Mouse (Mus musculus) midbrain, postnatal 0 days (tissue): ENCODE data around the gene Acly. TPM values are rescaled to one million over a fixed set of nuclear protein-coding genes. Genes with fewer than 3 reads are reported as not detected.
A peak's percentile ranks its signal among the peaks of the same experiment; 100 is the strongest.

ENCODE experiments used
- ATAC-seq: fragments of 200-750 bp; cut with Nextera tagmentation; 2 replicates; pipeline ENCODE4 v1.8.0; 2017; ENCODE audit warnings: moderate number of reproducible peaks, mild to moderate bottlenecking, moderate TSS enrichment, moderate library complexity; ENCODE audit not compliant: low FRiP score
- DNase-seq: peaks from one replicate; pipeline ENCODE4 v3.0.0-alpha.2; 2015; ENCODE audit warnings: low spot score
- H3K27ac ChIP-seq: fragments of 300-500 bp; sonication (generic); 2 replicates; pipeline ENCODE4 v1.5.1; 2014; ENCODE audit warnings: low read depth, mild to moderate bottlenecking, low read length, mixed read lengths
- H3K27me3 ChIP-seq: fragments of 300-500 bp; sonication (generic); 2 replicates; pipeline ENCODE4 v1.6.1; 2014; ENCODE audit warnings: low read length, control low read depth, mixed read lengths; ENCODE audit not compliant: insufficient read depth
- H3K36me3 ChIP-seq: fragments of 300-500 bp; sonication (generic); 2 replicates; pipeline ENCODE4 v1.6.1; 2014; ENCODE audit warnings: low read length, control low read depth, mixed read lengths; ENCODE audit not compliant: insufficient read depth
- H3K4me1 ChIP-seq: fragments of 300-500 bp; sonication (generic); 2 replicates; pipeline ENCODE4 v1.6.1; 2014; ENCODE audit warnings: mild to moderate bottlenecking, control low read depth, antibody characterized with exemption, low read length, mixed read lengths; ENCODE audit not compliant: insufficient read depth
- H3K4me2 ChIP-seq: fragments of 300-500 bp; sonication (generic); 2 replicates; pipeline ENCODE4 v1.6.1; 2014; ENCODE audit warnings: low read depth, mild to moderate bottlenecking, low read length, mixed read lengths; ENCODE audit not compliant: poor library complexity, severe bottlenecking
- H3K4me3 ChIP-seq: fragments of 300-500 bp; sonication (generic); 2 replicates; pipeline ENCODE4 v1.5.1; 2014; ENCODE audit warnings: low read depth, mild to moderate bottlenecking, low read length, moderate library complexity
- H3K9ac ChIP-seq: fragments of 300-500 bp; sonication (generic); replicated peaks from 2 replicates; pipeline ENCODE4 v1.6.1; 2014; ENCODE audit warnings: mild to moderate bottlenecking, low read length, moderate library complexity, mixed read lengths; ENCODE audit not compliant: poor library complexity, severe bottlenecking
- H3K9me3 ChIP-seq: fragments of 300-500 bp; sonication (generic); 2 replicates; pipeline ENCODE4 v1.6.1; 2016; ENCODE audit warnings: low read length, control low read depth
- CTCF ChIP-seq: IDR thresholded peaks from 2 replicates; pipeline ENCODE4 v1.5.1; 2016; ENCODE audit warnings: antibody characterized with exemption, mild to moderate bottlenecking
- WGBS: fragments of 180-500 bp; shearing (Covaris S2); extraction: QIAGEN DNeasy Blood & Tissue Kit; methylation state at CpG from one replicate; pipeline ENCODE4 v1.1.7; 2014; 5-methylcytosine and 5-hydroxymethylcytosine counted together
- polyA plus RNA-seq: library from polyadenylated mRNA; unstranded; fragments of >200 nt; fragmentation: Nextera tagmentation; extraction: Ambion mirVana; gene quantifications from 2 replicates; pipeline ENCODE4 v1.2.1, GENCODE M21; 2015
- total RNA-seq: library from RNA; depleted of rRNA; stranded (reverse); fragments of >200 nt; gene quantifications from 2 replicates; pipeline ENCODE4 v1.2.3, GENCODE M21; 2014; rRNA removed

Gene Acly
- total RNA-seq (207 and 228 TPM in 2 replicates), polyA plus RNA-seq (116 and 120 TPM in 2 replicates)

DNA sequence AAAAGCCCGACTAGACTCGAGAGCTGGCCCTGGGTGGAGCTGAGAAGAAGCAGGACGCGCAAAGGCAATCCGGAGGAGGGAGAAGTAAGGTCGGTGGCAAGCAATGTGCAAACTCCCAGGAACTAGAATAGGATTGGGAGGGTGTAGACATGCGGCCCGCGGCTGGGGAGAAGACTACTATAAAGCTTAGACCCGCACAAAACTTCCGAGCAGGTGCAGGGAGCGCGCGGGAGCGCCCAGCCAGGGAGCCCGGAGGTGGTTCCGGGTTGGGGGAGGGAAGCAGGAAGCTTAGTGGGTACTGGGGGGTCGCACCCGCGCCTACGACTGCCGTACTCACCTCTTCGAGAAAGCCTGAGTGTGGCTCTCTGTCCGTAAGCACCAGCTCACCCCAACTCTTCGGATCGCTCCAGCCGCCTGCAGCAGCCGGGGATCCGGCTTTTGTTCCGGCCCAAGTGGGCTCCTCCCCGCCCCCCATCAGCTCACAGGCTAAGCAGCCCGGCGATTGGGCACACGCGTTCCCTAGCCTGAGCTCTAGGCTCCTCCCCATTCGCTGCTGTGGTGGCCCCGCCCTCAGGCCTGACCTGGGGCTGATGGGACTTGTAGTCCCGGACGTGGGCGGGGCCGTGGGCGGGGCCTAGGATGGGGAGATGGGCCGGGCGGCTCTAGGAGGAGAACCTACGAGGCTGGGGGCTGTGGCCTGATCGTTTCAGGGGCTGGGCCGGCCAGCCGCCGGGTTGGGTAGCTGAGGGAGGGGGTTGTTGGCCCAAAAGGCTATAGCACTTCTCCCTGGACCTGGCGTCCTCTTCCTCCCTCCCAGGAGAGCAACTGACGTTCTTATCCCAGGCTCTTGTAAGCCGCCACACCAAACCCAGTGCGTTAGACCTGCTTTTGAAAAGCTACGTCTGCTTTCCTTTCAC lies at the start of gene Acly:
Gene Acly, minus strand, starts transcription at position 543 of the 917 bp plus-strand sequence.
- H3K27ac ChIP-seq: peak within 1 kb of the TSS; percentile 79
- ATAC-seq: peak; percentile 99
- peaks cover 20% of the 10 kb centered on the region for H3K4me1 ChIP-seq
- TF ChIP-seq CTCF: no peak; the same call in 1 of the 2 replicates
- under 1% methylated on average over 50 of the region's 54 CpGs for WGBS
- H3K27me3 ChIP-seq: no peaks in the 10 kb centered on the region
- no peaks in the 10 kb centered on the region for H3K9me3 ChIP-seq
- H3K4me3 ChIP-seq: peak within 1 kb of the TSS; percentile 54
- peak; percentile 100 for DNase-seq
- peak within 1 kb of the TSS; percentile 73 for H3K9ac ChIP-seq
- peaks cover 7% of the 10 kb centered on the region for H3K36me3 ChIP-seq
- peak within 1 kb of the TSS; percentile 79 for H3K4me2 ChIP-seq

DNA sequence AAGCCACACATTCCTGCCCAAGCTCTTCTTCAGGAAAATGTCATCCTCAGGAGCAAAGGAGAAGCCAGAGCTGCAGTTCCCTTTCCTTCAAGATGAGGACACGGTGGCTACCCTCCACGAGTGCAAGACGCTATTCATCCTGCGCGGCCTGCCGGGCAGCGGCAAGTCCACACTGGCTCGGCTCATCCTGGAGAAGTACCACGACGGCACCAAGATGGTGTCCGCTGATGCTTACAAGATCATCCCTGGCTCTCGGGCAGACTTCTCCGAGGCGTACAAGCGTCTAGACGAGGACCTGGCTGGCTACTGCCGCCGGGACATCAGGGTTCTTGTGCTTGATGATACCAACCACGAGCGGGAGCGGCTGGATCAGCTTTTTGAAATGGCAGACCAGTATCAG lies 48.5 kb upstream of the Acly start:
- 77% methylated on average over 21 of the region's 21 CpGs for WGBS
- H3K4me3 ChIP-seq: no peak overlapping the region

GRCm38 (mm10) chr11:100575484-100575855 lies 47.7 kb upstream of the Acly start:
- 28% methylated on average over 2 of the region's 2 CpGs for WGBS
- Histone ChIP-seq H3K27ac (peak overlapping the region; percentile 62), H3K4me3 (peak overlapping the region; percentile 60), H3K27me3 (no peaks in the 10 kb centered on the region), H3K4me1 (peaks cover 6% of the 10 kb centered on the region), H3K4me2 (peak overlapping the region; percentile 82), H3K36me3 (peaks cover 14% of the 10 kb centered on the region; the same call in 1 of the 2 replicates), H3K9ac (peak overlapping the region; percentile 62), H3K9me3 (no peaks in the 10 kb centered on the region)
- no peak for TF ChIP-seq CTCF
- no peak for DNase-seq
- ATAC-seq: no peak

More for the DNA sequence above, 48.5 kb upstream of the Acly start:
- Histone ChIP-seq H3K9ac (no peak overlapping the region), H3K27me3 (no peaks in the 10 kb centered on the region), H3K4me2 (peak overlapping the region; percentile 82), H3K9me3 (no peaks in the 10 kb centered on the region), H3K27ac (no peak overlapping the region; the same call in 1 of the 2 replicates), H3K36me3 (peaks cover 20% of the 10 kb centered on the region), H3K4me1 (peaks cover 6% of the 10 kb centered on the region)
- ATAC-seq (no peak), DNase-seq (no peak)
- no peak for TF ChIP-seq CTCF

- 2% methylated on average over 47 of the region's 47 CpGs for WGBS
- Histone ChIP-seq H3K9me3 (no peaks in the 10 kb centered on the region), H3K4me2 (peak within 1 kb of the TSS; percentile 82), H3K27me3 (no peaks in the 10 kb centered on the region), H3K4me1 (peaks cover 6% of the 10 kb centered on the region), H3K27ac (peak within 1 kb of the TSS; percentile 62), H3K36me3 (peaks cover 11% of the 10 kb centered on the region; the same call in 1 of the 2 replicates), H3K4me3 (peak within 1 kb of the TSS; percentile 60), H3K9ac (peak within 1 kb of the TSS; percentile 62)
- DNase-seq (peak; percentile 67), ATAC-seq (0 out of 2 replicates have a peak, but pooled peaks have one; percentile 35)
- peak; percentile 47 for TF ChIP-seq CTCF
Observed at GRCm38 (mm10) chr11:100574708-100575483, 47.1 kb upstream of the Acly start, which contains the start of gene Cnp. Cnp (plus strand) TSS chr11:100574904.

GRCm38 (mm10) chr11:100574188-100574587 lies 46.4 kb upstream of the Acly start:
- H3K4me1 ChIP-seq: peaks cover 6% of the 10 kb centered on the region
- no peak for TF ChIP-seq CTCF
- H3K9me3 ChIP-seq: no peaks in the 10 kb centered on the region
- peak overlapping the region; percentile 60; the same call in 1 of the 2 replicates for H3K4me3 ChIP-seq
- H3K9ac ChIP-seq: no peak overlapping the region
- H3K27me3 ChIP-seq: no peaks in the 10 kb centered on the region
- peaks cover 6% of the 10 kb centered on the region; the same call in 1 of the 2 replicates for H3K36me3 ChIP-seq
- peak overlapping the region; percentile 82 for H3K4me2 ChIP-seq
- WGBS: 96% methylated on average over 3 of the region's 3 CpGs
- H3K27ac ChIP-seq: no peak overlapping the region
- ATAC-seq: no peak
- DNase-seq: no peak
